Mouse (Mus musculus) hindbrain, postnatal 0 days (tissue): ENCODE data around the gene Gins2. TPM values are rescaled to one million over a fixed set of nuclear protein-coding genes. Genes with fewer than 3 reads are reported as not detected.

Experiments used
- ATAC-seq: fragments of 200-750 bp; cut with Nextera tagmentation; 2 replicates; pipeline ENCODE4 v1.8.0; 2017; ENCODE audit warnings: mild to moderate bottlenecking, moderate TSS enrichment, moderate library complexity
- DNase-seq: peaks from one replicate; pipeline ENCODE4 v3.0.0-alpha.2; 2015; ENCODE audit warnings: low spot score
- H3K27ac ChIP-seq: fragments of 300-500 bp; sonication (generic); 2 replicates; pipeline ENCODE4 v1.5.1; 2014; ENCODE audit warnings: mild to moderate bottlenecking
- H3K27me3 ChIP-seq: fragments of 300-500 bp; sonication (generic); 2 replicates; pipeline ENCODE4 v1.6.1; 2014; ENCODE audit warnings: low read length, mixed read lengths; ENCODE audit not compliant: insufficient read depth
- H3K36me3 ChIP-seq: fragments of 300-500 bp; sonication (generic); 2 replicates; pipeline ENCODE4 v1.6.1; 2014; ENCODE audit warnings: low read length, mixed read lengths; ENCODE audit not compliant: insufficient read depth
- H3K4me1 ChIP-seq: fragments of 300-500 bp; sonication (generic); 2 replicates; pipeline ENCODE4 v1.6.1; 2014; ENCODE audit warnings: antibody characterized with exemption, low read length, mixed read lengths; ENCODE audit not compliant: insufficient read depth
- H3K4me2 ChIP-seq: fragments of 300-500 bp; sonication (generic); 2 replicates; pipeline ENCODE4 v1.6.1; 2014; ENCODE audit warnings: low read depth, mild to moderate bottlenecking, low read length, moderate library complexity, mixed read lengths
- H3K4me3 ChIP-seq: fragments of 300-500 bp; sonication (generic); 2 replicates; pipeline ENCODE4 v1.5.1; 2014; ENCODE audit warnings: low read length
- H3K9ac ChIP-seq: fragments of 300-500 bp; sonication (generic); replicated peaks from 2 replicates; pipeline ENCODE4 v1.6.1; 2014; ENCODE audit warnings: mild to moderate bottlenecking, low read length, moderate library complexity, mixed read lengths
- H3K9me3 ChIP-seq: fragments of 300-500 bp; sonication (generic); 2 replicates; pipeline ENCODE4 v1.6.1; 2016; ENCODE audit warnings: low read length, mixed read lengths
- CTCF ChIP-seq: IDR thresholded peaks from 2 replicates; pipeline ENCODE4 v1.5.1; 2016; ENCODE audit warnings: antibody characterized with exemption, control low read depth, low read depth
- WGBS: fragments of 180-500 bp; shearing (Covaris S2); extraction: QIAGEN DNeasy Blood & Tissue Kit; methylation state at CpG from one replicate; pipeline ENCODE4 v1.1.7; 2014; 5-methylcytosine and 5-hydroxymethylcytosine counted together
- polyA plus RNA-seq: library from polyadenylated mRNA; unstranded; fragments of >200 nt; fragmentation: Nextera tagmentation; extraction: Ambion mirVana; gene quantifications from 2 replicates; pipeline ENCODE4 v1.2.1, GENCODE M21; 2015
- total RNA-seq: library from RNA; depleted of rRNA; stranded (reverse); fragments of >200 nt; gene quantifications from 2 replicates; pipeline ENCODE4 v1.2.3, GENCODE M21; 2014; rRNA removed

Gins2 gene
- total RNA-seq: 2.8 and 12.3 TPM in 2 replicates
- polyA plus RNA-seq: 17.2 and 20.6 TPM in 2 replicates

GRCm38 (mm10) chr8:120588908-120589771, at the start of gene Gins2:
TSS of gene Gins2 (minus strand) at chr8:120589304.
- ATAC-seq: peak; percentile 99
- H3K4me1 ChIP-seq: peaks cover 4% of the 10 kb centered on the region; the same call in 1 of the 2 replicates
- TF ChIP-seq CTCF: peak; percentile 18; the same call in 1 of the 2 replicates
- no peaks in the 10 kb centered on the region for H3K9me3 ChIP-seq
- peak within 1 kb of the TSS; percentile 90 for H3K4me2 ChIP-seq
- peak within 1 kb of the TSS; percentile 48 for H3K4me3 ChIP-seq
- no peaks in the 10 kb centered on the region for H3K27me3 ChIP-seq
- H3K36me3 ChIP-seq: no peaks in the 10 kb centered on the region
- WGBS: under 1% methylated on average over 67 of the region's 67 CpGs
- peak; percentile 99 for DNase-seq
- H3K9ac ChIP-seq: peak within 1 kb of the TSS; percentile 55
- peak within 1 kb of the TSS; percentile 16; the same call in 1 of the 2 replicates for H3K27ac ChIP-seq

- no peaks in the 10 kb centered on the region for H3K9me3 ChIP-seq
- peak overlapping the region; percentile 55 for H3K4me3 ChIP-seq
- no peaks in the 10 kb centered on the region for H3K36me3 ChIP-seq
- peak; percentile 35 for DNase-seq
- H3K27ac ChIP-seq: no peak overlapping the region
- H3K4me2 ChIP-seq: peak overlapping the region; percentile 94
- no peak for TF ChIP-seq CTCF
- peak; percentile 41; the same call in 1 of the 2 replicates for ATAC-seq
- H3K27me3 ChIP-seq: no peaks in the 10 kb centered on the region
- 1% methylated on average over 30 of the region's 42 CpGs for WGBS
- H3K4me1 ChIP-seq: no peaks in the 10 kb centered on the region
- H3K9ac ChIP-seq: peak overlapping the region; percentile 55
Measured at GRCm38 (mm10) chr8:120634329-120634839, 45.3 kb upstream of the Gins2 start.

GRCm38 (mm10) chr8:120633665-120634271, 44.7 kb upstream of the Gins2 start:
- Histone ChIP-seq H3K27ac (no peak overlapping the region), H3K4me1 (no peaks in the 10 kb centered on the region), H3K27me3 (no peaks in the 10 kb centered on the region), H3K9me3 (no peaks in the 10 kb centered on the region), H3K9ac (peak overlapping the region; percentile 55), H3K4me3 (peak overlapping the region; percentile 55), H3K4me2 (peak overlapping the region; percentile 94), H3K36me3 (no peaks in the 10 kb centered on the region)
- ATAC-seq (peak; percentile 33), DNase-seq (peak; percentile 13)
- WGBS: under 1% methylated on average over 38 of the region's 44 CpGs
- no peak for TF ChIP-seq CTCF

- Histone ChIP-seq H3K4me2 (peak overlapping the region; percentile 94), H3K36me3 (no peaks in the 10 kb centered on the region), H3K4me3 (peak overlapping the region; percentile 55), H3K4me1 (no peaks in the 10 kb centered on the region), H3K9ac (no peak overlapping the region), H3K27me3 (no peaks in the 10 kb centered on the region), H3K9me3 (no peaks in the 10 kb centered on the region), H3K27ac (no peak overlapping the region)
- 26% methylated on average over 17 of the region's 17 CpGs for WGBS
- ATAC-seq (no peak), DNase-seq (no peak)
- TF ChIP-seq CTCF: no peak
Measured at GRCm38 (mm10) chr8:120632969-120633664, 44.0 kb upstream of the Gins2 start.

- H3K27me3 ChIP-seq: no peaks in the 10 kb centered on the region
- no peak for TF ChIP-seq CTCF
- DNase-seq: peak; percentile 43
Measured at GRCm38 (mm10) chr8:120631441-120632375, 42.6 kb upstream of the Gins2 start.

More at GRCm38 (mm10) chr8:120631441-120632375, 42.6 kb upstream of the Gins2 start:
- no peaks in the 10 kb centered on the region for H3K9me3 ChIP-seq
- H3K9ac ChIP-seq: no peak overlapping the region
- no peaks in the 10 kb centered on the region for H3K4me1 ChIP-seq
- ATAC-seq: no peak
- no peaks in the 10 kb centered on the region for H3K36me3 ChIP-seq
- H3K4me3 ChIP-seq: no peak overlapping the region
- WGBS: 67% methylated on average over 21 of the region's 21 CpGs
- H3K4me2 ChIP-seq: no peak overlapping the region
- no peak overlapping the region for H3K27ac ChIP-seq
